Mouse (Mus musculus) activated CD4-positive, CD25-positive, alpha-beta regulatory T cell, adult 4 months (primary cell): ENCODE data around the gene Cald1. TPM values are rescaled to one million over a fixed set of nuclear protein-coding genes. Genes with fewer than 3 reads are reported as not detected.

Source experiments
- ATAC-seq: one replicate; pipeline ENCODE4 v1.8.0; 2017
- polyA plus RNA-seq, 2 experiments: library from polyadenylated mRNA; unstranded; fragments of 100-300 nt; shearing (Covaris generic); gene quantifications; one replicate each; pipeline ENCODE4 v1.2.1; 2017

Gene Cald1
- polyA plus RNA-seq = not detected

DNA sequence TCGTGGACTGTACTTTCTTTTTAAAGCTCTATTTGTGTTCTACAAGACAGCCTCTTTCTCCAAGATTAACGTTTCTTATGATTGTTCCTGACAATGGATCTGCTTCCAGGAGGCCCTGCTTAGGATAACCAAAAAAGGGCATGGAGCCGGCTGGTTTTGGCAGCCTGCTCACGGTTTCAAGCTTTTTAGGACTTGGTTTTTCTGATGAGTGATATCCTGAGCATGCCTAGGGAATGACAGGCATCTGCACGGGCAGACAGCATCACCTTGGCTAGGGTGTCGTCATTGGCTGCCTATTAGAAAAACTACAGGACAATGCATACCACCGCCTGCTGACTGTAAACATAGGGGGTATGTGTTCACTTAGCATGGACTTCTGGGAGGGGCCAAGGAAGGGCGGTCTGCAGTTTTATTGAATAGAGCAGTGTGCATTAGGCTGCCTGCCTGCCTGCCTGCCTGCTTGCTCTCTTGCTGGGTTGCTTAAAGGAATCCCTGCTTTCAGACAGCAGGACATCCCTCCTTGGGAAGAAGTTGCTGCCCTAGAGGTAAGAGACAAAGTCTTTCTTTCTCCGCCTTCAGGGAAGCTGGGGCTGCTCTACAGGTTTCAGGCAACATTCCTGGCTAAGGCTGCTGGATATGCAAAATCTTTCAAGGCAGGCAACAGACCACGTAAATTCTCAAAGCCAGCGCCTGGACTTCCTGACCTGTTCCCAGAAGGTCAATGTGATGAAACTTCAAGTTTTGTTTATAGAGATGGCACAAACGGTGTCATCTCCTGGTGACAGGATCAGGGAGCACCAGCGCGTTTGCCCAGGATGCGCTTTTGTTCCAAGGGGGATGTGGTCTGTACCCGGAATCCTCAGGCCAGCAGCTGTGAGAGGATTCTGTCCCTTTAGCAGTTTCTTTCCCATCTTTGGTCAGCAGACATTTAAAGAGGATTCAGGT, at the start of gene Cald1:
Gene Cald1, plus strand, starts transcription at position 380 of the 945 bp plus-strand sequence.
- ATAC-seq = no peak

DNA sequence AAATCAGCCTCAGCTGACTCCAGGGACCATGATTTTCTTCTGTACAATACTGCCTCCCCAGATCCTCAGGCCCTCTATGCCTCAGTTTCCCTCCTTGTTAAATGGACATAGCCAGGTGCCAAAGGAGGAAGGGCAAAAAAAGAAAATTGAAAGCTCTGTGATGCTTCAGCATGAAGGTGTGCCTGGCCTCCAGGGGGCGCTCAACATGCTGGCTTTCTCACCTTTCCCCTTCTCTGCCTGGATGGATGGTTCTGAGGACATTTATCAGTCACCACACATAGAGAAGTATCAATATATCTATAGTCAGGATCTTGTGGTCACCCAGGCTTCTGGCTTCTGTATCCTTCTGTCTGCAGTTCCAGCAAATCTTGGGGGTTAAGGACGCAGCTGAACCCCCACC, 49.3 kb upstream of the Cald1 start:
- ATAC-seq = no peak

DNA sequence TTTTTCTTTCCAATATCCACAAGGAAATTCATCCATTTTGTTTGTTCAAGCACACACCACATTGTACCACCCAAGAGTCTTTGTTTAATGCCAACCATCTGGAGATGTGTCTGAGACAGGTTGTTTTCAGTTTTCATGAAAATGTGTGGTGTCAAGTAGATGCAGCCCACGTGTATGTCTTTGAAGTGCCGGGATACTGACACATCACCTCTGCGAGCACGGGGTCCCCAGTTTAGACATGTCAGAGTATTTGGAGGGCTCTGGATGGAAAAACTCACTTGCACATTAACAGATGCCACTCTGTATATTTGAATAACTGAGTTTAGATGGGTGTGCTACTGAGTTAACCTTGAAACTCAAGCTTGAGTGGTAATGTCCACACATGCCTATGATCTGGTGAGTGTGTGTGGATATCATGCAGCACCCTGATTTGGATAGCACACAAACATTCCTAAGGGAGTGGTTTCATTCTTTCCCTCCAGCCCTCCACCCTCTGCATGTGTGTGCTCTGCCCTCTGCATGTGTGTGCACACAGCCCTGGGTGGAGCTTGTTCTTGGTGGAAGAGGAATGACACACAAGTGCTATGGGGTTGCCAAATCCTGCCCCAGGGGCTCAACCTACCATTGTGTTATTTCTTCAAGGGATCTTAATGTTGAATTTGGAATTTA, 45.7 kb upstream of the Cald1 start:
- no peak for ATAC-seq

DNA sequence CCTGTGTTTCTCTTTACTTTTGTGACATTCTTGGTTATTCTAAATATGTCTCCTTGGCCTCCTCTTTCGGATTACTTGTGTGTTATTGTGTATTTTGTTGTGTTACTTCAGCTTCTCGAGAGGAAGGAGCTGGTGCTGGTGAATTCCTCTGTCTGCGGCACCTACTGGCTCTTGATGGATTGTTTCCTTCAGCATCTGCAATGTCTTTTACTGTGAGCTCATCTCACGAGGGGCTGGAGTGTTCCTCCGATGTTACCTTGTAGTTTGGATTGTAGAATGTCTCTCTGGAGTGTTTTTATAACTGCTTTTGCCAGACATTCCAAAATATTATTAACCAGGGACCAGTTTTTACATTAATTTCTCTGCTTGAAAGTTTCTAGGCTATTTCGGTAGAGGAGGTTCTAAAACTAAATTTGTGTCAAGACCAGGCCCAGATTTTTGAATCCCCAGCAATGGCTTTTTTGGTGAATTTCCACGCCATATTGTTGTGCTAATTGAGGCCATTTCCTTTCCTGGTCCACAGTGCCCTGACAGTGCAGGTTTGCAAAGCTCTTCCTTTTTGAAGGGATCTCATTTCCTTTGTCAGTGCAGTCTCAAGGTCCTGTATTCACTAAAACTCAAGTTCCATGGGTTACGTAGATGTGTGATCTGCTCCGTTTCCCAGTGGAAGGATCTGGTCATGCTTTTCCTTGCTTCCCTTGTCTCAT, 43.9 kb upstream of the Cald1 start:
- ATAC-seq = no peak

DNA sequence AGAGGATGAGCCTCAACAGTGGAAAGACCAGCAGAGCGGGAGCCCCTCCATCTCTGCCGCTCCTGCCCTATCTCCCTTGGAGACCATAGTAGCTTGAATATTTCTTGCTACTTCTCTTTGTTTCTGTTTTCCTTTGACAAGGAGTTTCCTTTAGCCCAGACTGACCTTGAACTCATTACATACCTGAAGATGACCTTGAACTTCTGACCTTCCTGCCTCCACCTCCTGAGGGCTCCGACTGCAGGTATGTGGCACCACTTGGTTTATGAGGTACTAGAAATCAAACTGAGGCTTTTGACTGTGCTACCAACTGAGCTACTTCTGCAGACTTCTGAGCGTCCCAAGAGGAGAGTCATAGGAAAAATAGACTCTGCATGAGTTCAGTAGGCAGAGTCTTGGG, 38.8 kb upstream of the Cald1 start:
- ATAC-seq = no peak

DNA sequence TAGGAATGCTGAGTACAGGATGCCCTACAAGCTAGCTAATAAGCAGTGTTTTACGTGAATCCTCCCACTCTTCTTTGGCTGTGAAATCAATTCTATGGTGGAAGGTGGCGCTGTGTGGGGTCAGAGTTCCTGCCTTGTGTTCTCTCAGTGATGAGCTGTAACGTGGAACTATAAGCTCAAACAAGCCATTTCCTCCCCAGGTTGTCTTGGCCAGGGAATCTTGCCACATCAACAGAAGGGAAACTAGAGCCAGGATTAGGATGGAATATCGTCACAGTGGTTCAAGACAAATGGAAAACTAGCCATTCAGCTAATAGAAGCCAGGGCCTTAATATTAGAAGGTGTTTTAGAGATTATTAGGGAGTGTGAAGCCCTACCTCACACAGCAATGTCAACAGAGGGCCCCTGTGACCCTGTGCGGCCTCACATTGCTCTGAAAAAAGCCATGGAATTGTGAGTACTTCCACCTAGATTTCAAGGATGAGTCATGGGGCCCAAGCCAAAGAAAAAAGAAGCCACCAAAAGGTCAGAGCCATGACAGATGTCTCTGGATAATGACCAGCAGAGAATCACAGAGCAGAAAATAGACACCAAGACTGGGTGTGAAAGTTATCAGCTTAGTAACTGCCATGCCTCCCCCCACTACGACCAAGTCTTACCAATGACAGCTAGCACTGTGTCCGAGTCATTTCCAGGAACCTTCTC, 33.0 kb upstream of the Cald1 start:
- ATAC-seq = no peak

DNA sequence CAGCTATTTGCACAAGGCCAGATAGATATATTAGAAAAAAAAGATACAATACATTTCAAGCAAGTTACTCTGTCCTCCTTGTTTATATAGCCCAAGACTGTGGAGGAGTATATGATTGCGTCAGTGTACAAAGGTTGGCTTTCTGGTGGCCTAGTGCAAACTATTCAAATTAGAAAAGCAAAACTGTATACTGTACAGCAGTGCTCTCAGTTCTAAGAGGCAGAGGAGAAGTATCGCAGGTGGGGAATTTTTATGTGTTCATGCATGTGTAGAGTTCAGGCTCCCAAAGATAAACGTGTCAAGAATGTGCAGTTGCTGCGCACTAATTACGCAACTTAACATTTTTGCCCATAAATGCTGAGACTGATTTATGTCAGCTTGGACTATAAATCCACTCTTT, 31.0 kb upstream of the Cald1 start:
- no peak for ATAC-seq

DNA sequence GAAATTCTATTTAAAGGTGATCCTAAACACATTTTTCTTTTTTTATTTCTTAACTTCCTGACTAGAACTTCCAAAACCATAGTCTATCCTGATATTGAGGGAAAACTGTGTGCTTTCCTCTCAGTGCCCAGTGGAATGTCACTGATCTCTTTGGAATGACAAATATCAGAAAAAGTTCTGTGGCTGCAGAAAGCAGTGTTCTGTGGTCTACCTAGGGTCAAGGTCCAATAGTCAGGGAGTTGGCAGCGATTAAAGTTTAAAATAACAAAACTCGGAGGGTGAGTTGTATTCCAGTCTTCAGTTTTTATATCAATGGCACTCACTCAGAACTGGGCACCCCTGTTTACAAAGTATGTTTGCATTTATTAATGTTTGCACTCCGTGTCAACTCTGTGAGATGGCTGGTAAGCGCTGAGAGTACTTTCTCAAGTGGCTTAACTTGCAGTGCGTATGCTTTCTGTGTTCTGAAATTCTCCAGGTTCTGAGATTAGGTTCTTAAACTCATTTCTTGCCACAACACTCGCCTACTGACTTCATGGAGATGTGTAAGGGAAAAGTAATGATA, 18.7 kb upstream of the Cald1 start:
- no peak for ATAC-seq

DNA sequence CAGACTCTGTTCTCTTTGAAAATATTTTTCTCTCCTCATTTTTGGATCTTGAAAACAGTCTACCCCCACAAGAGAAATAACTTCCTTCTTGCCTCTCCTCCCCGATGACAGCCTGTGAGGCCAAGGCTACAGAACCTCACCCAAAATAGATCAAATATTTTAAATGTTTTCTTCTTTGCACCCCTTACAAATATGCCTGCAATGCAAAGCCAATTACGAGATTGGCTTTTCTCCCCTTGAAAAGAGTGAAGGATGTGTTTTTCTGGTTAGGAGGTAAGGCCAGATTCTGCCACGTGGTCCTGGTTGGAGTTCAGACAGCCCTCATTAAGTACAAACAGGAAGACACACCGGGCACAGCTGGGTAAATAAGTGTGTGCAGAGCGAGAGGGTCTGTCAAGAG, 14.9 kb upstream of the Cald1 start:
- no peak for ATAC-seq

DNA sequence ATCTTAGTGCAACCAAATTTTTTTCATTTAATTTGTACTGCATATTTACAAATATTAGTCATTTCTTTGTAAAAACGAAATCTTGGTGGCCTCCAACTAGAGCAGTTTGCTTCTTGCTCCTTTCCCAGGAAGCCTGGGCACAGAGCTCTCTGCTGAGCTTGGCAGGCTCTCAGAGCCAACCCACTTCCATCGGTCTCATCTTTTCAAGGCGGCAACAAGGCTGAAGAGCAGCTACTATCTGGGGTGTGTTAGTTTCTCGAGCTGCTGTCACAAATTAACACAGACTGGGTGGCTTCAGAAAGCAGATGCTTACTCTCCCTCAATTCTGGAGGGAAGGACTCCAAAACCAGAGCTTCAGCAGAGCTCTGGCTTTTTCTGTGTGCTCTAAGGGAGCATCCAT, 10.2 kb upstream of the Cald1 start:
- ATAC-seq = no peak

DNA sequence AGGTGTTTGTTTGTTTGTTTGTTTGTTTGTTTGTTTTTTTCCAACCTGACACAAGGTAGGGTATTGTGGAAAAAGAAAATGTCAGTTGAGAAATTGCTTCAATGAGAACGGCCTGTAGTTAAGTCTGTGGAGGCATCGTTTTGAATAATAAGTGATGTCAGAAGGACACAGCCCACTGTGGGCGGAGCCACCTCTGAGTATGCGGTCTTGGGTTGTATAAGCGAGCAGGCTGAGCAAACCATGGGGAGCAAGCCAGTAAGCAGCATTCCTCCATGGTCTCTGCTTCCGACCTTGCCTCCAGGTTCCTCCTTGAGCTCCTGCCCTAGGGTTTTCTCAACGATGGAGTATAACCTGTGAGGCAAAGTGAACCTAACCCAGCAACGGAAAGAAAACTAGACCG, 7.6 kb upstream of the Cald1 start:
- no peak for ATAC-seq

DNA sequence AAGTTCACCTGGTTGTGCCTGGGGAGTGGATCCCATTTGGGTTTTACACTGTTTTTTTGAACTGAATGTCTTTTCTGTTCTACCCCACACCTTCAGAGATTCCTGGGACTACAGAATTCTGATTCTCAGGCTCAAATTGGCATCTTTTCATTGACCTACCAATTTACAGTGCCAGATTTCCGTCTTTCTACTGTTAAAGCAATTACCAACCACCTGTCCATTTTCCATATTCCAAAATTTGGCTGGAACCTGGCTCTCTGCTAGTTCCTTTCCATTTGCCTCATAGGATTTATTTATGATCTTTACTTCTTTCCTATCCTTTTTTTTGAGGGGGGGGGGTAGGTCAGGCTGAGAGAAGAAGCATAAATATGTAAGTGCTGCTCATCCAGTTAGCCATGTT, 4.9 kb upstream of the Cald1 start:
- ATAC-seq = no peak

DNA sequence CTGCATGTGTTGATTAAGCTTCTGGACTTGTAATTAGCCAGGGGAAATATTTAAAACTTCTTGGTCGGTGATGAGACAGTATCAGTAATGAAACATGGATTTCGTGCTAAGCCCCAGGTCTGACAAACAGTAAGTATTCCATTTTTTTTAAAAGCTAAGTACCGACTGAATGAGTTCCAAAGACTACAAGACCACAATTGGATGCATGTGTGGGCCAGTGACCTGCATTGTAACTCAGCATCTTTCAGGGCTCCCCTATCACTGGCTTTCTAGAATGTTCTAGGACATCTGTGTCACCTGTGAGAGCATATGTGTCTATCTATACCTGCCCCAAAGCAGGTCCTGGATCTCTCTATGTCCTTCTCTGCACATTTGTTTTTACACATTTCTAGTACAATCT, 984 bp upstream of the Cald1 start:
- no peak for ATAC-seq

DNA sequence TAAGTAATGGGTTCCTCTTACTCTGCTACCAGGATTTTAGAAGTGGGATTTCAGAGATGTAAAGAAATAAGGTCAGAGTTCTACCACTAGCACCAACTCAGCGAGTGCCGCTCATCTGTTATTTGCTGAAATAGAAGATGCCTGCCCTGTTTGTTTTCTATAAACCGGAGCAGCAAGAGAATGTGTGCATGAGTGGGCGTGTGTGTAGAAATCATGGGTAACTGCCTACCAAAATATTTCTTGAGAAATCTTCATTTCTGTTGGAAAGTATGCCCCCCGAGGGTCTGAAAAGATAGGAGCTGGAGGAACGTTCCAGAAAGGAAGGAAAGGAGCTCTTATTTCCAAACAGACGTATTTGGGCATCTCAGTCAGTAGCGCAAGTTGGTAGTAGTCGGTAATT, 871 bp downstream of the Cald1 start:
- ATAC-seq = no peak

DNA sequence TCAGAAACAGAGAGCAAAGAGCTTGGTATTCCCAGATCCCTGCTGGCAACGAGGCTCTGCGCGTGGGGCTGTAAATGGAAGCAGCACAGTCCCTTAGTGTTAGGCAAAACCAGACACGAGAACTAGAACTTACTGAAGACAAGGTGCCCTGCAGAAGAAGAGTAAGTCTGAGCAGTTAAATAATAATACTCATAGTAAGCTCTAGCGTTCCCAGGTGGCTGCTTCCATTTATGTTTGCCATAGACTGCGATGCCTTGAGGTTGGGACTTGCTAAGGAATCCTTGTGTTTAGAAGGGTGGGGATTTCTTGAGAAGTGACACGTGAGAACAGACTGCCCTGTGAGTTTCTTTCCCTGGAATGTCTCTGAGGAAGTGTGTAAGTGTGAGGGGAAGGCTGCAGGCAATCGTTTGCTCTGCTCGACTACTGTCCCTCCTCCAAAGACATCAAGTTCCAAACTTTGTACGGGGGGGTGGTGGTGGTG, 1.4 kb downstream of the Cald1 start:
- ATAC-seq = no peak

DNA sequence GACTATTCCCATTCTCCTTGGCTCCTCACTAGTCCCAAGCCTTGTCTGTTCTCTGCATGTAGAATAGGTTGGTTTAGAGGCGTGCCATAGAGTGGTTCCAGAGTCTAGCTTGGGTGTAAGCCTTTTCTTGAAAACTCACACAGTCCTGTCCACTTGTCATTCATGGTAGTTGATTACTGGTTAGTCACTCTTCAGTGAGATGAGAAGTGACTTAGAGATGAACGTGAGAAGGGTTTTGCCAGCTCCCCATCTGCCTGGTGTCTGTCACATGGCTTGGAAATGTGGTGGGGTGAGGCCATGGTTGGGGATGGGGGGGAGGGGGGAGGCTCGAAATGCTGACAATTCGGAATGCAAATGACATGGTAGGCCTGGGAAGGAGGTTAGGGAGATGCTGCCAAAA, 2.5 kb downstream of the Cald1 start:
- ATAC-seq = no peak

DNA sequence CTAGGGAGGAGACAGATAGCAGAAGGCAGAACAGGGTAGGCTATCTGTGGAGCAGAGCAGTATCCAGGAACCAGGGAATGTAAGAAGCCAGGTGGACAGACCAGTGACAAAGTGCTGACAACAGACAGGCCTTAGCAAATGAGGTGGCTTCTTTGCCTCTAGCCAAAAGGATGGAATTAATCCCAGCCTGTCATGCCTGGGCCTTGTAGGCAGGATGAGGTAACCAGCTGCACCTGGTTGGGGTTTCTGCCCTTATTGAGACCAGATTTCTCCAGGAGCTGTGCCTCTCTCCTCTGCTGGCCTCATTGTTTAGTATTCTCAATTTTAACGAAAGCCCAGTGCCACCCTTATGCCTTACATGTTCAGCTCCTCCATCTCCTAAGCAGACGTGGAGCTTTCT, 3.8 kb downstream of the Cald1 start:
- ATAC-seq = no peak

DNA sequence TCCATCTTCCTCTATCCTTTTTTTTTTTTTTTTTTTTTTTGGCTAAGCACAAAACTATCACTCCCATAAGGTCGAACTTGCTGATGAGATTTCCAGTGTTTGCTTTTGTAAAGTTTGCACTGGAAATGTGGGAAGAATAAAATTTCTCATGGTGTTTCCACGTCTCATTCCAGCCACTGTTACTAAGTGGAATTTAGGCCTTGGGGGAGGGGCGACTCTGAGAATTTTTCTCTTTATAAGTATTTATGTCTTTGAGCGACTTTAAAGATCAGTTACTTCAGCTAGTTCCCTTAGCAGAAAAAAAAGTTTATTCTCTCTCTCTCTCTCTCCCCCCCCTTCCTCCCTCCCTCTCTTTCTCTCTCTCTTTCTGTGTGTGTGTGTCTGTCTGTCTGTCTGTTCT, 8.1 kb downstream of the Cald1 start:
- no peak for ATAC-seq

DNA sequence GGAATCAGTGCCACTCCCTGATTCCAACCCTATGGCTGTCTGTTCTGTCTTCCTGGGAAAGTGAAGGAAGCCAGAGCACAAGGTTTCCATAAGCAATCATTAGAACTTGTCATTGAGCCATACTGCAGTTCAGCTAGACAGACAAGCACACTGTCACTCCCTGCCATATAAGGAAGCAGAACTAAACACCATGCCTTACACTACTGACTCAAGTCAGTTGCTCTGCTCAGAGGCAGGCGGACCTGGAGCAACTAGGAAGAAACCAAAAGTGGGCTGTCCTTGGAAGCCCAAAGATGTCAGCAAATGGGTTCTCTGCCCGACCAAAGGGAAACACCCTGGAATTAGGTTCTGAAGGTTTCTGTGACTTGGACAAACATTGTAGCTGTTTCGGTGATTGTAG, 10.3 kb downstream of the Cald1 start:
- ATAC-seq = no peak

DNA sequence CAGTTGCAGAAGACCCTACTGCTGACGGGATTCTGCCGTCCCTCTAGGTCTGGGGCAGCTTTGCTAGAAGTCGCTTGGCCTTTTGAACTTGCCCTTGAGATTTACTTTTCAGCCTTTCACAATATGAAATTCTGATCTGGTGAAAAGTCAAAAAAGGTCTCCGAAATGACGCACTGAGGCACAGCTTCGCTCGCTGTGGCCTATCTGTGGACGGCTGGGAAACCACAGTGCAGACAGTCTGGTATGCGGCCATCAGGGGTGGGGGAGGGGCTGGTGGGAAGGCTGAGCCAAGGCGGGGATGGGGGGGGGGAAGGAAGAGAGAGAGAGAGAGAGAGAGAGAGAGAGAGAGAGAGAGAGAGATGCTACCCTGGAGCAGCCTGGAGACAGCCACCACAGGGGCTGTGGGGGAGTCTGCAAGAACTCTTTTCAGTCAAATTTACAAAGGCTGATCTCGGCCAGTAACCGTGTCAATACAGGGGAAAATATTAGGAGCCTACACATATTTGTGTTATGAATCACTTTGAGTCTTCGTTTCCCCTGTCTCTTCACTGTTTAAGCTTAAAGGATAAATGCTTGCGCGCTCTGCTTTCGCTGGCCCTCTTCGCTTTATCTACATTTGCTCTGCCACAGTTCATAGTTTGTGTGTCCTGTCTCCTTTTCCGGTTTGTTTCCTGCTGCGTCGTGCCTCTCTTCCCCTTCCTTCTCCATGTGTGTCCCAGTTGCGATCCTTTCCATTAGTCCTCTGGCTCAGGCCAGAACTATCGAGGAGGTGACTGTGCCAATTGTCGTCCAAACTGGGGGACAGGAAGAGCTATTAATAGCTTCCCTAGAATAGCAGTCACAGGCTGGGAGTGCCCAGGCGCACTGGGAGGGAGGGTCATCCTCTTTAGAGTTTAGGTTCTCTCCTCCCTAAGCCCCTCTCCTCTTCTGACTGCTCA, 11.9 kb downstream of the Cald1 start:
- ATAC-seq = no peak

DNA sequence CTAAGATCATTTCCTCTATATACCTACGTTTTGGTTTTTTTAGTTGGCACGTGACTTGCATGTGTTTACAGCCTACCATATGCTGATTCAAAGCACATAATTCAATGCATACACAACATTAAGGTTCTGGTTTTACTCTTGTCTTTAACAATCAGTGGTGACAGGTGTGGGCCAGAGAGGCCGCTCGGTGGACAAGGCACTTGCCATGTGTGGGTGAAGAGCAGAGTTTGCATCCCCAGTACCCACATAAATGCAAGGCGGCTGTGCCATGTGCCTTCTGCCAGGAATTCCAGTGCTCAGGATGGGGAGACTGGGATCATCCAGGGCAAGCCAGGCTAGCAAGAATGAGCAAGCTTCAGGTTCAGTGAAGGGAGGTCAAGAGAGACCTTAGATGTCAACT, 14.8 kb downstream of the Cald1 start:
- no peak for ATAC-seq
